Mouse (Mus musculus) adrenal gland, postnatal 0 days (tissue): ENCODE measurements around the gene Gm5771. TPM values are rescaled to one million over a fixed set of nuclear protein-coding genes. Genes with fewer than 3 reads are reported as not detected.

ENCODE experiments used
- polyA plus RNA-seq: library from polyadenylated mRNA; unstranded; fragments of >200 nt; fragmentation: Nextera tagmentation; extraction: Ambion mirVana; gene quantifications from 2 replicates; pipeline ENCODE4 v1.2.1, GENCODE M21; 2015

Gm5771 gene
- polyA plus RNA-seq, result not detected in 2 replicates

DNA sequence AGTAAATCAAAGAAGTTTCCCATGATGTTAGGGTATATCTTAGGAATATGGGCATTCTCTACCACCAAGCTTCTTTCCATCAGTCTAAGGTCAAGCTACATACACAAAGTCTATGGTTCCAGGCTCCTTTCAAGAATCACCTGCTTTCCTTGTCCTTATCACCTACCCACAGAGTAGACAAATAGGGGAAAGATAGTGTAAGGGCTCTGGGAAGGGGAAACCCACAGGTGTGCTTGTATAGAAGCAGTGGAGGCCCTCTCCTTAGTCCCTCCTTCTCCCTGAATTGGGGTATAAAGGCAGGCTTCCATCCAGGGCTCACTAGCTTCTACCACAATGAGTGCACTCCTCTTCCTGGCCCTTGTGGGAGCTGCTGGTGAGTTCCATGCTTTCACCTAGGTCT is at the start of gene Gm5771:
Gene Gm5771, plus strand, starts transcription at position 301 of the 400 bp plus-strand sequence.

DNA sequence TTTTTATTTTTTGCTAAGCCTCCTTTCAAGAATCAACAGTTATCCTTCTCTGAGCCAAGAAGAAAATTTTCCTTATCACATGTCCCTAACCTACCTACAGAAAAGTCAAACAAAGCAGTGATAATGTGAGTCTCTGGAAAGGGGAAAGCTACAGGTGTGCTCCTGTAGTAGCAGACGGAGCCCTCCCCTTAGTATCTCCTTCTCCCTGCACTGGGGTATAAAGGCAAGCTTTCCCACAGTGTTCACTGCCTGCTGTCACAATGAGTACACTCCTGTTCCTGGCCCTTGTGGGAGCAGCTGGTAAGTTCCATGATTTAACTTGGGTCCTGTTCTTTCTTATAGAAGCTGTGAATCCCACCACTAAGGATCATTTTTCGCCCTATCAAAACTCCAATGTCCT is 38.2 kb upstream of the Gm5771 start, which contains the start of gene Try10:
Gene Try10, plus strand, starts transcription at position 174 of the 400 bp plus-strand sequence.

DNA sequence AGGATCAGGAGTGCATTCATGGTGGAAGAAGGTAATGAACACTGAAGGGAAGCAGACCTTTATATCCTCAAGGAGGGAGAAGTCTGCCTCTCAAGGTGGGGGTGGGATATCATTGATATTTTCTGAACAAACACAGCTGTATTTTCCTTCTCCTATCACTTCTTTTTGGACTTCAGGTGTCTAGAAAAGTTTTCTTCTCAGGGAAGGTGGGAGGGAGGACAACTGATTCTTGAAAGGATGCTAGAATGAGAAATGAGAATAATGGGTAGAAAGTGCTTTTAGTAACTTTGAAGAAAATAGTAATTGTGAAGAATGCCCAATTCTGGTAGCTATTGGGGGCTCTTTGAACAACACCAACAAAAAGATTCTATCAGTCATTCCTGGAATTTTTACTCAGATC is 14.6 kb upstream of the Gm5771 start, which contains the start of gene Prss3:
Gene Prss3, minus strand, starts transcription at position 101 of the 400 bp plus-strand sequence.

DNA sequence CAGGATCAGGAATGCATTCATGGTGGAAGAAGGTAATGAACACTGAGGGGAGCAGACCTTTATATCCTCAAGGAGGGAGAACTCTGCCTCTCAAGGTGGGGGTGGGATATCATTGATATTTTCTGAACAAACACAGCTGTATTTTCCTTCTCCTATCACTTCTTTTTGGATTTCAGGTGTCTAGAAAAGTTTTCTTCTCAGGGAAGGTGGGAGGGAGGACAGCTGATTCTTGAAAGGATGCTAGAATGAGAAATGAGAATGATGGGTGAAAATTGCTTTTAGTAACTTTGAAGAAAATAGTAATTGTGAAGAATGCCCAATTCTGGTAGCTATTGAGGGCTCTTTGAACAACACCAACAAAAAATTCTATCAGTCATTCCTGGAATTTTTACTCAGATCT is 53.9 kb downstream of the Gm5771 start, which contains the start of gene Gm10334:
Gene Gm10334, minus strand, starts transcription at position 101 of the 400 bp plus-strand sequence.

Other genes starting within 250 kb of the Gm5771 start
- not detected in 2 replicates for gene Try4, start 90.1 kb upstream of the Gm5771 start, polyA plus RNA-seq
- not detected in 2 replicates for gene Try5, start 75.5 kb upstream of the Gm5771 start, polyA plus RNA-seq
- not detected in 2 replicates for gene Try10, start 38.3 kb upstream of the Gm5771 start, polyA plus RNA-seq
- gene Prss3, start 14.7 kb upstream of the Gm5771 start, polyA plus RNA-seq, result not detected in 2 replicates
- not detected in 2 replicates for gene Gm10334, start 53.8 kb downstream of the Gm5771 start, polyA plus RNA-seq
- gene Prss1, start 66.6 kb downstream of the Gm5771 start, polyA plus RNA-seq, result not detected in 2 replicates
- gene Prss2, start 129.4 kb downstream of the Gm5771 start, polyA plus RNA-seq, result 0.22 TPM in 1 of 2 replicates, not detected in the other
- gene Ephb6, start 213.1 kb downstream of the Gm5771 start, polyA plus RNA-seq, result 12.8 and 17.1 TPM in 2 replicates
- 0.19 and 0.27 TPM in 2 replicates for gene Trpv6, start 244.0 kb downstream of the Gm5771 start, polyA plus RNA-seq